Mouse (Mus musculus): ENCODE measurements around the gene Kcnq1. TPM values are rescaled to one million over a fixed set of nuclear protein-coding genes. Genes with fewer than 3 reads are reported as not detected.

Gene Kcnq1
- total and polyA plus RNA-seq, 3 experiments: not detected

- peaks cover 76% of the 10 kb centered on the region for H3K27me3 ChIP-seq (replicated peaks)
- H3K4me1 ChIP-seq (ENCODE audit: control insufficient read depth in 1 of 2, insufficient read depth in 2 of 2): peaks cover 0 to 11% of the 10 kb centered on the region in 2 experiments
- dilution Hi-C loops (cut with MboI; ENCODE audit: extremely low pct_ligation_motif_present, extremely low pct_unique_long_range_greater_than_20kb, low sequenced_read_pairs) (no loop called here), in situ Hi-C loops (cut with MboI; ENCODE audit: low pct_ligation_motif_present, low pct_unique_long_range_greater_than_20kb, low sequenced_read_pairs) (no loop called here)
- H3K27ac ChIP-seq (ENCODE audit: insufficient read depth, low read depth): no peak overlapping the region
- TF ChIP-seq GABPA (IDR thresholded peaks at IDR 0.05; ENCODE audit: insufficient replicate concordance, low read depth, low read length) (no peak), TBP (conservative IDR thresholded peaks at IDR 0.05; ENCODE audit: low read depth, low read length) (no peak), SIN3A (IDR thresholded peaks at IDR 0.05; ENCODE audit: low read length) (no peak), MXI1 (IDR thresholded peaks at IDR 0.05; ENCODE audit: low read depth, low read length) (no peak), EP300 (IDR thresholded peaks at IDR 0.05; ENCODE audit: low read length) (no peak), HCFC1 (IDR thresholded peaks at IDR 0.05; ENCODE audit: low read depth, low read length) (no peak), E2F4 (IDR thresholded peaks at IDR 0.05; ENCODE audit: insufficient replicate concordance, low read depth, low read length) (no peak), MAX (IDR thresholded peaks at IDR 0.05; ENCODE audit: low read length) (no peak), CHD1 (IDR thresholded peaks at IDR 0.05; ENCODE audit: low read depth, low read length) (no peak), MEF2A (IDR thresholded peaks at IDR 0.05; ENCODE audit: borderline replicate concordance, low read depth, low read length) (no peak), TCF12 (IDR thresholded peaks at IDR 0.05; ENCODE audit: low read depth, low read length) (no peak), IRF4 (IDR thresholded peaks at IDR 0.05; ENCODE audit: low read depth, low read length) (no peak), SMC3 (IDR thresholded peaks at IDR 0.05; ENCODE audit: low read depth, low read length) (no peak)
- no peak overlapping the region for H3K4me2 ChIP-seq (ENCODE audit: insufficient read depth, low read depth, poor library complexity, severe bottlenecking)
- no peaks in the 10 kb centered on the region for H3K36me3 ChIP-seq (replicated peaks in 1 of 2; ENCODE audit: control insufficient read depth in 1 of 2, insufficient read depth in 1 of 2, low read length in 1 of 2)
- no peaks in the 10 kb centered on the region for H3K79me2 ChIP-seq (replicated peaks; ENCODE audit: control insufficient read depth, extremely low read depth, insufficient read depth, poor library complexity, severe bottlenecking)
- H3K9ac ChIP-seq (ENCODE audit: insufficient read depth, low read depth): no peak overlapping the region
- DNase-seq (ENCODE audit: extremely low read depth): no peak
- no peak overlapping the region for H3K4me3 ChIP-seq (replicated peaks in 1 of 3; ENCODE audit: low read depth in 2 of 3, low read length in 2 of 3, poor library complexity in 1 of 3)
- H3K9me3 ChIP-seq (replicated peaks; ENCODE audit: low read length): no peaks in the 10 kb centered on the region
These were observed 75.1 kb downstream of the Kcnq1 start for GRCm38 (mm10) chr7:143181311-143181710.

- Histone ChIP-seq H3K36me3 (replicated peaks in 1 of 2; ENCODE audit: control insufficient read depth in 1 of 2, insufficient read depth in 1 of 2, low read length in 1 of 2) (no peaks in the 10 kb centered on the region), H3K4me3 (replicated peaks in 1 of 3; ENCODE audit: low read depth in 2 of 3, low read length in 2 of 3, poor library complexity in 1 of 3) (no peak overlapping the region), H3K79me2 (replicated peaks; ENCODE audit: control insufficient read depth, extremely low read depth, insufficient read depth, poor library complexity, severe bottlenecking) (no peaks in the 10 kb centered on the region), H3K4me1 (ENCODE audit: control insufficient read depth in 1 of 2, insufficient read depth in 2 of 2) (peaks cover 0 to 8% of the 10 kb centered on the region in 2 experiments), H3K27ac (ENCODE audit: insufficient read depth, low read depth) (no peak overlapping the region), H3K27me3 (replicated peaks) (peaks cover 87% of the 10 kb centered on the region), H3K4me2 (ENCODE audit: insufficient read depth, low read depth, poor library complexity, severe bottlenecking) (no peak overlapping the region), H3K9me3 (replicated peaks; ENCODE audit: low read length) (no peaks in the 10 kb centered on the region), H3K9ac (ENCODE audit: insufficient read depth, low read depth) (no peak overlapping the region)
- TF ChIP-seq TCF12 (IDR thresholded peaks at IDR 0.05; ENCODE audit: low read depth, low read length) (no peak), JUND (conservative IDR thresholded peaks at IDR 0.05; ENCODE audit: low read depth, low read length) (no peak), ETS1 (conservative IDR thresholded peaks at IDR 0.05; ENCODE audit: low read depth, low read length) (no peak), GABPA (IDR thresholded peaks at IDR 0.05; ENCODE audit: insufficient replicate concordance, low read depth, low read length) (no peak), NELFE (IDR thresholded peaks at IDR 0.05; ENCODE audit: low read depth, low read length) (no peak), PAX5 (IDR thresholded peaks at IDR 0.05; ENCODE audit: low read length) (no peak)
- dilution Hi-C loops (cut with MboI; ENCODE audit: extremely low pct_ligation_motif_present, extremely low pct_unique_long_range_greater_than_20kb, low sequenced_read_pairs) (no loop called here), in situ Hi-C loops (cut with MboI; ENCODE audit: low pct_ligation_motif_present, low pct_unique_long_range_greater_than_20kb, low sequenced_read_pairs) (no loop called here)
- DNase-seq (ENCODE audit: extremely low read depth): no peak
These were observed 79.3 kb downstream of the Kcnq1 start for GRCm38 (mm10) chr7:143185506-143185905.
